Mouse (Mus musculus) ovary, postnatal 36 days (tissue): ENCODE data around the gene Pemt.

Experiments
- DNase-seq: peaks from one replicate; pipeline ENCODE4 v3.0.0; 2022; ENCODE audit warnings: low spot score, mixed read lengths

Pemt gene

GRCm38 (mm10) chr11:60046058-60046735 is at the start of gene Pemt:
TSS of gene Pemt (minus strand) at chr11:60046489.
- peak; percentile 92 for DNase-seq

- DNase-seq, result no peak
Observed at GRCm38 (mm10) chr11:60094909-60095810, 48.9 kb upstream of the Pemt start.

DNA sequence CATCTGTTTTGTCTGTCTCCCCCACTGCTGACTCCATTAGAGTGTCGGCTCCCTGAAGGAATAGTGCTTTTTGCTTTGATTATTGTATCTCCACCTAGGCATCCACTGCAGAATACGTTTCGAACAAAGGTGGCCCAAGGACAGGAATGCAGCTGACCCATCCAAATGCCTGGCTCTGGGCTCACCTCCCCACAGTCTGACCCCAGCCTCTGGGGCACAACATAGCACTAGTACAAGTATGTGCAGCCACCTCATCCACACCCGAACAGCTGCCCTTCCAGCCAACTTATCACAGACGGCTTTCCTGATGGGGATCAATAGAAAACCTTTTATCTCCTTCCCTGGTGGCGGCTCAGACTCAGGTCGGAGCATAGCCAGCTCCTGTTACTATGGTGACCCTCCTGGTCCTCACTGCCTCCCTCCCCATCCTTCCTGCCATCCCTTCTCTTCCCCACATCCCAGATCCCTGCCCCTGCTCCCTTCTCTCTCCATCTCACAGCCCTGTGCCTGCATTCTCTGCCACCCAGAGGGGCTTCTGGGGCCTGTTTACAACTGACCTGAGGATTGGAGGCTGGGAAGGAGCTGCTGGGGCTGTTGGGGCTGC is 47.8 kb upstream of the Pemt start:
- no peak for DNase-seq

DNA sequence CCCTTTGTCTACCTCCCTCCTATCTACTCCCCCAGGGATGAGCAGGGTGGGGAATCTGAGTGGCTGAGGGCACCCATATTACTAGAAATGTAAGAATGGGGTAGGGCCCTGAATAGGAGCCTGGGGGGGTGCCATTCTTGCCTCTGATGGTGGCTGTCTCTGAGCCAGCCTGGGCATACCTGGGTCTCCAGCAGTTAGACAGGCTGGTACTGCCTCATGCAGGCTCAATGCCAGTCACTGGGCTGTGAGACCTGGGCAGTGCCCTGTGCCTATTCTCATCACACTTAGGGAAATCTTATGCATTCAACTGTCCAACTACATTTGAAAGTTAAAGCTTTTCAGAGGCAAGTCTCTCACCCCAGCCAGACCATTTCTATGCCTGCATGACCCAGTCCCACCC is 46.9 kb upstream of the Pemt start:
- no peak for DNase-seq

DNA sequence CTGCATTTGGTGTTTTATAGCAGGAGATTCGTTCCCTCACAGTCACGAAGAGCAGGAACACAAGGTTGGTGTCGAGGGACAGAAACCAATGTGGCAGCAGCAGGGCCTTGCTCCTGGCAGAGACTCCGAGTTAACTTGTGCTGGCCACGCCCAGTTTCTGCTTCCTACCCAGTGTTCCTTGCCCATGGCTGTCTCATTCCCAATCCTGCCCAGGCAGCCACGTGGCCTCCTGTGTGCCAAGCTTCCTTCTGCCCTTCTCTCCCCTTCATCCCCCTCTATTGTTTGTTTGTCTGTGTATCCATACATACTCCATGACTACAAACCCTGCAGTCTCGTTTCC is 45.1 kb upstream of the Pemt start:
- DNase-seq, result no peak

DNA sequence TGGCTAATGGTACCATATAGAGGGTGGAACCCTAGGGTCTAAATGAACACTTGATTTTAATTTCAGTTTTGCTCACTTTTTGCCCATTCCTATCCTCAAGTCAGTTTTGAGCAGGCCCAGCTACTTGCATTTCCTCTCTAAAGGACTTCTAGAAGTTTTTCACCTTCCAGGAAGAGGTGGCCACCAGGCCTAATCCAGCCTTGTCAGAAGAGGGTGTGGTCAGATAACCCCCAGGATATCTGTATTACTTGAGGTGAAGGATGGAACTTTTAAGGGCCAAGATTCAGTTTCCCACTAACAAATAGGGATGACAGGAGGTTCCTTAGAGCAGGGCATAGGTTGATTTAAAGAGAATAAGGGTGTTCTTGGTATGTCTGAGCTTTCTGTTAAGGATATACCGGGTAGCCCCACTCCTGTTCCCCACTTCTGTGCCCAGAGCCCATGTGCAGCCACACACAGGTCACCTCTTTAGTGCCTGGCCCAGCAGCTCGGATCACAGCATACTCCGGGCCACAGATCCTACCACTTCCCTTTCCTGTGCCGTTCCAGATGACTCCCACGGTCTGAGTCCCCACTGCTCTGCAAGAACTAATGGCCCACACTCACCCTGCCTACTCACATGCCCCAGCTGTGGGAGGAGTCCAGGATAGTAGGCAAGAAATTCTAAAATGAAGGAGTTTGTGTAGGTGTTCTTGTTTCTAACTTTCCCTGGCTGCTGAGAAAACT is 44.6 kb upstream of the Pemt start:
- DNase-seq, result no peak

DNA sequence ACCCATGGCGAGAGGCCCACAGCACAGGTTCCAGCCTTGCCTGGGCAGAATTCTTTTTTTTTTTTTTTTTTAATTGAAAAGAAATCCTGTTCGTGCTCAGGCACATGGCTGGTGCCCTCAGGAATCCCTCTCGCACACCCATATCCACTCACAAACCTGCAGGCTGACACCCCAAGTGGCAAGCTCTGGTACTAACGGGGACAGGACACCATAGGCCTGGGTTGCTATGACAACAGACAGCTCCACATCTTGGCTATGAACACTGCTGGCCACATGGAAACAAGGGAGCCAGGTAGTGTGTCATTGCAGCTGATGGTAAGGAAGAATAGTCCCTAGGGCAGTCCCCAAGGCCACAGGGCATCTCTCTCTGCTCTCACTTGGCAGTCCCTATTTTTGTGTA is 42.7 kb upstream of the Pemt start:
- DNase-seq, result no peak

- peak; percentile 25 for DNase-seq
Observed at GRCm38 (mm10) chr11:60086676-60087075, 40.4 kb upstream of the Pemt start.

DNA sequence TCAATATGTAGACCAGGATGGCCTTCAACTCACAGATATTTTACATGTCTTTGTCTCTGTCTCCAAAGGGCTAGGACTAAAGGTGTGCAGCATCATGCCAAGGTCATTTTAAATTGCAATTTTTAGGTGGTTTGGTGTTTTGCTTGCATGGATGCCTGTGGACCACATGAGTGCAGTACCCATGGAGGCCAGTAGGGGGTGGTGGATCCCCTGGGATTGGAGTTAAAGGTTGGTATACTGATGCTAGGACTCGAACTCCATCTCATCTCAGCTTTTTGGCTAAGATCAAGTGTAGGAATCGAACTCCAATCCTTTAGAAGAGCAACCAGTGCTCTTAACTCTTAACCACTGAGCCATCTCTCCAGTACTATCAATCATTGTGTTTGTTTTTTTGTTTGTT is 38.3 kb upstream of the Pemt start:
- no peak for DNase-seq

DNA sequence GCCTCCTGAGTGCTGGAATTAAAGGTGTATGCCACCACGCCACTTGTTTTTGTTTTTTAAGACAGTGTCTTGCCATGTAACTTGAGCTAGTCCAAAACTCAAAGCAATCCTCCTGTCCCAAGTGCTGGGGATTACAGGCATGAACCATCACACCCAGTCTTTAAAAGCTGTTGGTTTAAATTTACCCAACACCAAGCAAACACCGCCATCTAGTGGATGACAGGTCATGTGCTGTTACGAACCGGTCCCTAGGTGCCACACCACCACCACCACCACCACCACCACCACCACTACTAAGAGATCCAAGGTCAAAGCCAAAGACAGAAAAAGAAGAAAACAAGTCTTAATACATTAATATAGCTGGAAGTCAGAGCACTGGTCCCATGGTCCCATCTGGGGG is 30.5 kb upstream of the Pemt start:
- peak; percentile 41 for DNase-seq

GRCm38 (mm10) chr11:60076183-60076582 is 29.9 kb upstream of the Pemt start:
- DNase-seq, result peak; percentile 33

- DNase-seq, result peak; percentile 59
Observed at GRCm38 (mm10) chr11:60073936-60074502, 27.7 kb upstream of the Pemt start.

- no peak for DNase-seq
Observed at GRCm38 (mm10) chr11:60073121-60073520, 26.8 kb upstream of the Pemt start.

DNA sequence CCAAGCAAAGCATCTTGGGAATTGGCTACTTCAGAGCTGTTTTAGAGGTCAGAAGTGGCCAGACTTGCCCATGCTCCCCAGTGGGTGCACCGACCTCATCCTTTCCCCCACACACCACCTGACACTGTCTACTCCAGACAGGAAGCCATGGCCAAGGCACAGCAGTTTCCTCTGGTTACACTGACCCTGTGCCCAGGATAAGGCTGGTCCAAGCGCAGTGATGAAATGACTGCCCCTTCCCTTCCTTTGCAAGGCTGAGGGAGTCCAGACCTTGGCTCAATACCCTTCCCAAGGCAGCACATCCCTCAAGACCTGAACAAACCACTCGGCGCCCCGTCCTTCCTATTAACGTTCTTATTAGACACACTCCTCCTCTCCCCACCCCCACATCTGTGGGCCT is 24.9 kb upstream of the Pemt start:
- DNase-seq, result peak; percentile 19

DNA sequence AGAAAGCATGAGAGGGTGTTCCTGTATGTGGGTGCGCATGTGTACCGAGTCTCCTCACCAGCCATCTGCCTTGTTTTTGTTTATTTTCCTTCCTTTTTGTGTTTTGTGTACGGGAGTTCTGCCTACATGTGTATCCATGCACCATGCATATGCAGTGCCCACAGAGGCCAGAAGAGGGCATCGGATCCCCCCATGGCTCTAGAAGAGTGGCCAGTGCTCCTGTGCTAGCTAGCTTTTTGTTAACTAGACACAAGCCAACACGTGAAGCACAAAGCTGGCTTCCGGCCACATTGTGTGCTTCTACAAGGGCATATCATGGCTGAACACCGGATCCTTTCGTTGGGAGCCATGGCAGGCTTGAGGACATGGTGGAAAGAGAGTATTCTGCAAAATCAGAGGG is 24.3 kb upstream of the Pemt start:
- DNase-seq, result peak; percentile 54

DNA sequence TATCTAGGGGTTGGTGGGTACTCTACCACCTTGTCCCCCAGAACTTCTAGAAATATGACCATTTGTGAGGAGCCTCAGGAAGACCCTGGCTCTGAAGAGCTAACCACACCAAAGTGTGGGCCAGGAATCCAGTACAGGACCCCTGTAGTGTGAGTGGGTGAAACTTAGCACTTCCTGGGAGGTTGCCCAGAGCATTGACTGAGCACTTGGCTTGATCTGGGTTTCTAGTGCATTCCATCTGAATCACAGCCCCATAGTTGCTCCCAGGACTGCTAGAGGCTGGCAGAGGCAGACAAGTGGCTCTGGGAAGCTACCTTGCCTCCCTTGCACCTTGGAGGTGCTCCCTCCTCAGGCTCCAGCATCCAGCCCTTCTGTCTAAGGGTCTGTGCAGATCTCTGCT is 22.3 kb upstream of the Pemt start:
- no peak for DNase-seq

DNA sequence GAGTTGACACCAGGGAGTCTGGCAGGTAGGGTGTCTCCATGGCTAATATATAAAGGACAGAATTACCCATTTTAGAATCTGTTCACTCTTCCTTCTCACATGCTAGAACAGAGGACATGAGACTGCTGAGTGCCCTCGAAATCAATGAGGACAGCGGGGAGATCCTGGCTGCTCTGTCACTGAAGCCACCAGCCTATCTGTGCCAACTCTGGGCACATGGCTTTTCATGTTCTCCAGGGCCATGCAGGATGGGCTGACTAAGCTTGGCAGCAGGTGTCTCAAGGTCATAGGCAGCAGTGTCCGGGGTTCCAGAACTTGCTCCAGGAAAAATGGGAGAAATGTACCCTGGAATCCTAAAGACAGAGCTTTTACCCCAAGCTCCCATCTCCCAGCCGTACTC is 21.4 kb upstream of the Pemt start:
- DNase-seq, result no peak

DNA sequence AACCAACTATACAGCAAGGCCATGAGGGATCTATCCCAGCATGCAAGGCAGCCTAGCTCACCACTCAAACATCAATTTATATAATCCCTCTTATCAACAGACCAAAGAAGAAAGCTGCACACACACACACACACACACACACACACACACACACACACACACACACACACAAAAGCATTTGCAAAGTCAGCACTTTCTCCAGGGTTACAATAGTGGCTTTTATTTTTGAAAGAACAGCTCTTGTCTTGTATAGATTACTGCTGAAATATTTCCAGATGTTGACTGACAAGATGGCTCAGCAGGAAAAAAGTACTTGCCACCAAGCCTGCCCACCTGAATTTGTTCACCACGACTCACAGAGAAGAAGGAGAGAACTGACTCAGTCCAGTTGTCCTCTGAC is 19.0 kb upstream of the Pemt start:
- DNase-seq, result no peak

DNA sequence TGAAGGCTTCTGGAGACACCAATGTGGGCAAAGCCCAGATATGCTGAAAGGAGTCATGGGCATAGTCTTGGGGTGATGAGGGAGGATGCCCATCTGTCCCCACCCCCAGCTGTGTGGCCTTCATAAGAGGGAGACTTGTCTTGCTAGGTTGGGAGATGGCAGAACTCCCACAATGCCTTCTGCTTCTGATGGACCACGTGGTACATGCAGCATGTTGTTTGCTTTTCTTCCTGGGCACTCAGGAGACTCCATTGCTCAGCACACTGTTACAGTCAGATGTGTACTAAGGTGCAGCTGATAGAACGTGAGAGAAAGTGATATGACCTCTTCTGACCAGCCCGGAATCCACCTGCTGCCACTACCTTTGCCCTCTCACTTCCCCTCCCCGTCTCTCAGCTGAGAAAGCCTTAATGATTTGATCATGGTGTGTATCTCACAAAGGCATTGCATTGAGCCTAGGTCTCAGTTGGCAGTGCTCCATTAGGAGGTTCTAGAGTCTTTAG is 15.3 kb upstream of the Pemt start:
- DNase-seq, result no peak

DNA sequence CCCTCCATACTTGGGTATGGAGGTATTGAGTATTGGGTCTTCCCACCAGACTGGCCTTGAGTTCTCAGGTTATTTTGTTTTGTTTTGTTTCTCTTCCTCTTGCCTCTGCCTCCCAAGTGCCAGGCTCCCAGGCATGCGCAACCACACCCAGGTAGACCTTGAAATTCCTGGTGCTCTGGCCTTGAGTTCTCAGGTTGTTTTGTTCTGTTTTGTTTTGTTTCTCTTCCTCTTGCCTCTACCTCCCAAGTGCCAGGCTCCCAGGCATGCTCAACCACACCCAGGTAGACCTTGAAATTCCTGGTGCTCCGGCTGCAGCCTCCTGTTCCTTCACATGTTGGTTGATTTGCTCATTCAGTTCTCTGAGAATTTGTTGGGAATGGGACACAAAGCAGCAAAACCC is 13.7 kb upstream of the Pemt start:
- DNase-seq, result no peak

GRCm38 (mm10) chr11:60058441-60058840 is 12.2 kb upstream of the Pemt start:
- no peak for DNase-seq

DNA sequence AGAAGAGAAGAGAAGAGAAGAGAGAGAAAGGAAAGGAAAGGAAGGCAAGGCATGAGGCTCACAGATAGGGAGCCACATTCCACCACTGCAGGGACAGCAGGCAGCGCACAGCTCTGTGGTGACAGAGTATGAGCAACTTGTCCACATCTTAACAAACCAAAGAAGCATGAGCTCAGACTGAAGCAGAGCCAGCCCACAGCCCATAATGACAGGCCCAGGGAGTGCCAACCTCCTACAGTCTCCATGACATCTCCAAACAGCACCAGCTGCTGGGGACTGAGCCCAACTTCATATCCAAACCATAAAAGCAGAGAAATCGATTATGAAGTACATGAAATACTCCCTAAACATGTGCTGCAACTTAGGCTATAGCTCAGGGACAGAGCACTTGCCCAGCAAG is 11.7 kb upstream of the Pemt start:
- DNase-seq, result no peak
